Mouse (Mus musculus) spleen, postnatal 4 days (tissue): ENCODE results near the gene Csnk2a1.
"Not testable (repeated sequence)": the region's sequence is repeated elsewhere in the genome, so short reads cannot be mapped to it uniquely, and the experiment has no call there.

Experiments
- DNase-seq, 2 experiments: peaks; one replicate each; pipeline ENCODE4 v3.0.0; 2022; ENCODE audit warnings: low spot score in 2 of 2

Csnk2a1 gene

GRCm38 (mm10) chr2:152237926-152238325 lies 11.3 kb downstream of the Csnk2a1 start:
- no peak for DNase-seq

GRCm38 (mm10) chr2:152240580-152240979 lies 13.9 kb downstream of the Csnk2a1 start:
- DNase-seq, result no peak

- DNase-seq, result no peak
These were observed 20.6 kb downstream of the Csnk2a1 start for GRCm38 (mm10) chr2:152247213-152247612.

- DNase-seq, result no peak
These were observed 23.9 kb downstream of the Csnk2a1 start for GRCm38 (mm10) chr2:152250511-152250910.

GRCm38 (mm10) chr2:152259739-152260138 lies 33.1 kb downstream of the Csnk2a1 start:
- DNase-seq, result no peak

- DNase-seq, result no peak
These were observed 47.0 kb downstream of the Csnk2a1 start for GRCm38 (mm10) chr2:152273639-152274038.

GRCm38 (mm10) chr2:152281407-152281806 lies 54.8 kb downstream of the Csnk2a1 start:
- no peak for DNase-seq

- no peak for DNase-seq
These were observed 60.9 kb downstream of the Csnk2a1 start for GRCm38 (mm10) chr2:152287560-152287959.

- DNase-seq, result no peak
These were observed 61.4 kb downstream of the Csnk2a1 start for GRCm38 (mm10) chr2:152288046-152288445.

- DNase-seq, result not testable (repeated sequence)
These were observed 63.0 kb downstream of the Csnk2a1 start for GRCm38 (mm10) chr2:152289623-152290022.

GRCm38 (mm10) chr2:152292475-152292874 lies 65.8 kb downstream of the Csnk2a1 start:
- no peak for DNase-seq

GRCm38 (mm10) chr2:152293179-152293726 lies 66.6 kb downstream of the Csnk2a1 start:
- no peak for DNase-seq

- peak; percentile 90 to 95 for DNase-seq
These were observed 67.3 kb downstream of the Csnk2a1 start, which contains the start of gene Tbc1d20 for GRCm38 (mm10) chr2:152293727-152294475. Gene Tbc1d20, plus strand, starts transcription at chr2:152293828.

- DNase-seq, result no peak
These were observed 67.9 kb downstream of the Csnk2a1 start for GRCm38 (mm10) chr2:152294541-152294940.

GRCm38 (mm10) chr2:152302862-152303261 lies 76.2 kb downstream of the Csnk2a1 start:
- DNase-seq, result no peak

GRCm38 (mm10) chr2:152303781-152304180 lies 77.1 kb downstream of the Csnk2a1 start:
- DNase-seq, result no peak

- DNase-seq, result no peak
These were observed 78.8 kb downstream of the Csnk2a1 start for GRCm38 (mm10) chr2:152305480-152305879.

GRCm38 (mm10) chr2:152307186-152307585 lies 80.5 kb downstream of the Csnk2a1 start:
- DNase-seq, result no peak

- no peak for DNase-seq
These were observed 86.4 kb downstream of the Csnk2a1 start for GRCm38 (mm10) chr2:152312996-152313395.

GRCm38 (mm10) chr2:152313926-152314325 lies 87.3 kb downstream of the Csnk2a1 start:
- no peak for DNase-seq

- DNase-seq, result no peak
These were observed 90.4 kb downstream of the Csnk2a1 start for GRCm38 (mm10) chr2:152317054-152317453.

- no peak for DNase-seq
These were observed 94.9 kb downstream of the Csnk2a1 start for GRCm38 (mm10) chr2:152321558-152321957.

GRCm38 (mm10) chr2:152322198-152322597 lies 95.6 kb downstream of the Csnk2a1 start:
- no peak for DNase-seq
